Mouse (Mus musculus) G1E (cell line): ENCODE measurements around the gene Ccdc154.

ENCODE experiments used
- CTCF ChIP-seq: IDR thresholded peaks from 2 replicates; pipeline ENCODE4 v1.5.1; 2012; ENCODE audit warnings: low read depth, low read length, inconsistent platforms, mixed read lengths
- GATA2 ChIP-seq: IDR thresholded peaks from 2 replicates; pipeline ENCODE4 v1.6.1; 2012; ENCODE audit warnings: low read depth, low read length, inconsistent platforms, borderline replicate concordance

DNA sequence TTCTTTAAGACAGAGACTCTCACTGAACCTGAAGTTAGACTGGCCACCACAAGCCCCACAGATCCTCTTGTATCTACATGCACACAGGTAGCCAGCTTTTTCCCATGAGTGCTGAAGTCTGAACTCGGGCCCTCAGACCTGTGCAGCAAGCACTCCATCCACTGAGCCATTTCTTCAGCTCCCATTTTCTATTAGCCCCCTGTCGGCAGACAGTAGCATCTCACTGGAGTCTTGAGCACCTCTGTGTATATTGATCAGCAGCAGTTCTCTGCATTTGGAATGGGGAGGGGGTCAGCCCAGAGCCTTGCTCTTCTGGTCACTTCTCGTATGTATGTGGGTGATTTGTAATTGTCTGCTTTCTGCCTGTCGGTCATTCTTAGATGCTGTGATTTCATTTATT is 22.3 kb upstream of the Ccdc154 start:
- no peak for TF ChIP-seq CTCF
- no peak for TF ChIP-seq GATA2
